Mouse (Mus musculus) brain, embryonic 14.5 days (tissue): ENCODE results near the gene Axin2.

Source experiments
- CTCF ChIP-seq: fragments of 200-500 bp; IDR thresholded peaks from 2 replicates; pipeline ENCODE4 v1.5.1; 2012; ENCODE audit warnings: inconsistent platforms, mild to moderate bottlenecking, moderate library complexity, borderline replicate concordance; ENCODE audit not compliant: insufficient read depth, insufficient read length; ENCODE audit errors: extremely low read depth
- POLR2A ChIP-seq: fragments of 200-500 bp; IDR thresholded peaks from 2 replicates; pipeline ENCODE4 v1.6.1; 2012; ENCODE audit warnings: mild to moderate bottlenecking, inconsistent platforms, borderline replicate concordance; ENCODE audit not compliant: poor library complexity, insufficient read depth, insufficient read length, severe bottlenecking; ENCODE audit errors: extremely low read depth

- TF ChIP-seq CTCF, result no peak
- TF ChIP-seq POLR2A, result no peak
Observed at GRCm38 (mm10) chr11:108917422-108918324, 2.5 kb upstream of the Axin2 start.
